Mouse (Mus musculus) gastrocnemius, postnatal 25 days (tissue): ENCODE results near the gene Adgrg5. TPM values are rescaled to one million over a fixed set of nuclear protein-coding genes. Genes with fewer than 3 reads are reported as not detected.

ENCODE experiments used
- DNase-seq: peaks from one replicate; pipeline ENCODE4 v3.0.0; 2022
- total RNA-seq, 2 experiments: library from RNA; stranded (reverse); gene quantifications; 1 replicate in 1 of 2; 2 replicates in 1 of 2; pipeline ENCODE4 v1.2.3; 2021

The Adgrg5 gene
- total RNA-seq, 2 experiments from 2014 or later, result not detected

DNA sequence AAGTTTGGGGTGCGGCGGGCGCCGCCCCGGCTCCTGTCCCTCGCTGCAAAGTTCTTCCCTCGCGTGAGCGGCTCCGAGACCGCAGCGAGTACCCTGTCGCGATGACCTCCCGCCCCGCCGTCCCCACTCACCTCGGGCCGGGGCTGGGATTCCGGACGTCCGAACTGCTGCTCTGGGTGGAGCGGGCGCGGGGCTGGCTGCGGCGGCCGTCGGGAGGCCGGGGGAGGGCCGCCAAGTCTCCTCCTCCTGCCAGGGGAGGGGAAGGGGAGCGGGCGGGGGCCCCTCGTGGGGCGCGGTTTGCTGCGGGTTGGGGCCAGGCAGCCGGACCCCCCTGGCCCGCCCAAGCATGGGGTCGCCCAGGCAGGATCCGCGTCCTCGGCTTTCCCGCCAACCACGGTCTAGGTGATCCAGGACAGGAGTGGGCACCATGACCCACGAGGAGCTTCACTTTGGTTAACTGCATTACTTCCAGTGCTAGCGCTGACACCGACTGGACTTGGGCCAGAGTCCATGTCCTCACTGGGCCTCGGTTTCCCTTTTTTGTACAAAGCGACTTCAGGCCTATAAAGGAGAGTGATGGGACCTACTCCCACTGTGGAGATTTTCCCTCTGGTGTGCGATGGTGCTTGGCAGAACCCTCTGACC, 5.5 kb upstream of the Adgrg5 start, which contains the start of gene Ccdc102a:
Gene Ccdc102a, minus strand, starts transcription at position 248 of the 645 bp plus-strand sequence.
- peak; percentile 73 for DNase-seq

- no peak for DNase-seq
Measured at GRCm38 (mm10) chr8:94919256-94919655, 4.2 kb upstream of the Adgrg5 start.

DNA sequence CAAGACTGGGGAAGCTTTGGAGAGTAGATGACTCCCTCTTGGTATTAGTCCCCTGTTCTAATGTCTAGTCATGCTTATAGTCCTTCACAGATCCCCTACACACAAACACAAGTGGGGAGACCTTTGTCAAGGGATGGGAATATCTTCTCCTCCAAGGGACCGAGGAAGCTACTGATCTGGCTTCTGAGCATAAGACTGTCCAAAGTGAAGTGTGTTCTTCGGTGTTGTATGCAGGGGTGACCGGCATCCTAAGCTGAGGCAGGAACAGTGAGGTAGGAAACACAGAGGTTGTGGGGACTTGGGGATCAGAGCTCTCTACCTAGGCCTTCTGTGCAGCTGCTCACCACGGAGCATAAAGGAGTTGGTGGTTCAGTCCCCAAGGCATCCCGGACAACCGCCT, 1.3 kb upstream of the Adgrg5 start:
- no peak for DNase-seq

DNA sequence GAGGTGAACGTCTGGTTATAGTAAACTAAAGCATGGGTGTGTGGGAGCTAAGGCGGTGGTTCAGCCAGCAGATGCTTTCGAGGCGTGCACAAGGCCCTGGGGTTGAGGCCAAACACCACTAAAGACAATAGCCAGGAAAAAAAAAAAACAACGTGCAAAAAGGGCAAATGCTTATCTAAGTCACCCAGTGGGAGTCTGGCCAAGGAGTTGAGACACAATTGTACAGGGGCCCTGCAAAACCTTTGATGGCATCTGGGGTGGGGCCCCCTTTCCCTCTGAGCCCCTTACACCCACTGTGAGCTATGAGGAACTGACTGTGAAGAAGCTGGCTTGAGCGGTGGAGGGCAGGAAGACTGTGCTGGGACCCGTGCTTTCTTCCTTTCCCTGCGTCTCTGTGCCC, 892 bp upstream of the Adgrg5 start:
- no peak for DNase-seq

- no peak for DNase-seq
Measured at GRCm38 (mm10) chr8:94928227-94928626, 4.7 kb downstream of the Adgrg5 start.

DNA sequence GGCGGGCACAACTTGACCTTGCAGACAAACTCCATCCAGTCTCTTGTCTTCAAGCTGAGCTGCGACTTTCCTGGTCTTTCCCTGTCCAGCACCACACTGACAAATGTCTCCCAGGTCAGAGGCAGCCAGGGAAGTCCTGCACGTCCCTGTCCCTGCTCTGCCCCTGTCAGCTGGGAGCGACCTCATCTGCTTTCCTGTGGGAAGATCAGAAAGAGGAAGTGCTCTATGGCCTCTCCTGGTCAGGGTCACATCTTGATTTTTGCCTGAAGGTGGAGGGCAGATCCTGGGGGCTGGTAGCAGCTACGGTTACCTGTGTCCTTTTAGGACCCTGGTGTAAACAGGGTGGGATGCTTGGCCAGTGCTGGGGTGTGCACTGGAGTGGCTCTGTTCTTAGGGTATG, 10.4 kb downstream of the Adgrg5 start:
- no peak for DNase-seq

GRCm38 (mm10) chr8:94935172-94935571, 11.7 kb downstream of the Adgrg5 start:
- DNase-seq, result no peak

DNA sequence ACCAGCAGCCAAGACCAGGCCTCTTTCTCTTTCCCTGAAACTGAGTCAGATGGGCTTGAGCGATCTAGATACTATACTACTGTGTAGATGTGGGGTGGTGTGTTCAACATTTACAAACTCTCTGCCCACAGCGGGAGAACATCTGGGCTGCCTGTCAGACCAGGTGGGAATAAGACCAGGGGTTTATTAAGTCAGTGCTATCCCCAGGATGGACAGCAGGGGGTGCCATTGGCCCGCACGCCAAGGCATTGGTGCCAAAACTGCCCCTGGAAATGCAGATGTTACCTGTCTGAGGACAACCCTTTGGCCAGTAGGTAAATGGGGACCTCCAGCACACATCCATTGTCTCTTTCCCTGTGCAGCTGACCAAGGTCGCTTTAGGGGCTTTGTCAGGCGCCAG, 19.1 kb downstream of the Adgrg5 start:
- DNase-seq, result no peak

DNA sequence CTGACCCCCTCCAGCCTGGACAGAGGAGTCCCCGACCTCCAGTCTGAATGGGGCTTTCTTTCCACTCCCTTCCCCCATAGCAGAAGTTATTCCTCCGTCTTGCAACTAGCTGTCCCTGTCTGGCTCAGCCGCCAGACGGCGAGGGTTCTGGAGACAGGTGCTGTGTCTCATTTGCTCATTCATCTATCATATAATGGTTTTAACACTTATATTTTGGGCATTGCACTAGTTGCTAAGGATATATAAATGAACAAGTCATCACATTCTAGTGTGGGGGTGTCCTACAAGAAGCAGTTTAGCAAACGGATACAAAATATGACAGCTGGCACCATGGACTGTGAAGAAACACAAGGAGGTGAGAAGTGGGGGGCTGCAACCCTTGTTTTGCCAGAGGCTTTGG, 21.7 kb downstream of the Adgrg5 start:
- DNase-seq, result no peak

DNA sequence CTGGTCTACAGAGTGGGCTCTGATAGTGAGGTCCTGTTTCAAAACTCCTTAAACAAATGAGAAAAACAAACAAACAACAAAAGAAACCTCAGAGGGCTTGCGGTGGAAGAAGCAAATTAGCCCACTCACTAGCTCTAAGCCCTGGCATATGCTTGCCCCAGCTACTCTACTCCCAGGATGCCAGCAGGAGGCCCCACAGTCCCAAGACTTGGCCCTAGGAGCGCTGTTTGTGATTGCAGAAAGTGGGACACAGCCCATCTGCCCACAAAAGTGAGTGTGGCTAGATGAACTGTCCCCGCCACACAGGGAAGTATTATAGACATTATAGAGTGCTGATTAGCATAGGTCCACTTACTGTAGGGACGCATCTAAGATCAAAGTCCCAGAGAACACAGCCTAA, 24.9 kb downstream of the Adgrg5 start:
- DNase-seq, result no peak

DNA sequence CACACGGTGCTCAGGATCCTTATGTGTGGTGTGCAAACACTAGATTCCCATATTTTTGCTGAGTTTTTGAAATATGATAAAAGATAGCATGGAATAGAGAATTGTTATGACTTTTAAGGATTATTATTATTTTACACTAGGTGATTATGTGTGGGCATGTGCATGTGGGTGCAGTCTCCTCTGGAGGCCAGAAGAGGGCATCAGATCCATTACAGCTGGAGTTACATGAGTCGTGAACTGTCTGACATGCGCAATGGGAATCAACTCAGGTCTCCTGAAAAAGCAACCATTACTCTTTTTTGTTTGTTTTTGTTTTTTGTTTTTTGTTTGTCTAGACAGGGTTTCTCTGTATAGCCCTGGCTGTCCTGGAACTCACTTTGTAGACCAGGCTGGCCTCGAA, 25.5 kb downstream of the Adgrg5 start:
- no peak for DNase-seq

- peak; percentile 57 for DNase-seq
Measured at GRCm38 (mm10) chr8:94950046-94950445, 26.6 kb downstream of the Adgrg5 start.

GRCm38 (mm10) chr8:94950458-94950857, 27.0 kb downstream of the Adgrg5 start:
- DNase-seq, result no peak

DNA sequence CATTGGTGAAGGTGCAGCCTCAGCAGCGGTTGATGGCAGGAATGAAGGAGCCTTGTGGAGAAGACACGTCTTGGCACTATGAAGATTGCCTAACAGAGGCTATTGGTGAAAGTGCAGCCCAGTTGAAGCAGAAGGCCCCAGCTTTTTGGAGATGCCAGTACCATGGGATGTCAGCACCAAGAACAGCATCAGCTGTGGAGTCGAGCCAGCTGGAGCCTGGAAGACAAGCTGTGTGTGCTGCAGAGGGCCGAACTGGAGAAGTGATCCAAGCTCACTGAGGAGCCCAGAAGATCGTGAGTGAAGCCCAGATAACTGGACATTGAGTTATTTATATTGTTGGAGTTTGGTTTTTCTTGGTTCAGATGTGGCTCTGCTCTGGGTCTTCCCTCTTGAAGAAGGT, 28.6 kb downstream of the Adgrg5 start:
- no peak for DNase-seq

GRCm38 (mm10) chr8:94953624-94954367, 30.3 kb downstream of the Adgrg5 start:
- no peak for DNase-seq

DNA sequence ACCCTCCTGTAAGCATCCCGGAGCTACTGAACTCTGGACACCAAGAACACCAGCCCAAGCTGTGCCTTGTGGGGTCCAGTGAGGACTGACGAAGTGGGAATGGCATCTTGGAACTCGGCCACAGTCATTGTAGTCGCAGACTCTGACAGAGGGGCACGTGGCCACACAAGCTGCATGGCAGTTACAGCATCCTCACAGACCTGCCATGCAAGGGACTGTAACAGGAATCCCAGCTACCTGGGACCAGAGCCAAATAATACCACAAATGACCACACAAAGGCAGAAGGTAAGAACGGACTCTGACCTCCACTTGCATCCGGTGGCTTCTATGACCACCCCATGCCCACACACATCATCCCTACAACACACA, 30.9 kb downstream of the Adgrg5 start:
- DNase-seq, result no peak

DNA sequence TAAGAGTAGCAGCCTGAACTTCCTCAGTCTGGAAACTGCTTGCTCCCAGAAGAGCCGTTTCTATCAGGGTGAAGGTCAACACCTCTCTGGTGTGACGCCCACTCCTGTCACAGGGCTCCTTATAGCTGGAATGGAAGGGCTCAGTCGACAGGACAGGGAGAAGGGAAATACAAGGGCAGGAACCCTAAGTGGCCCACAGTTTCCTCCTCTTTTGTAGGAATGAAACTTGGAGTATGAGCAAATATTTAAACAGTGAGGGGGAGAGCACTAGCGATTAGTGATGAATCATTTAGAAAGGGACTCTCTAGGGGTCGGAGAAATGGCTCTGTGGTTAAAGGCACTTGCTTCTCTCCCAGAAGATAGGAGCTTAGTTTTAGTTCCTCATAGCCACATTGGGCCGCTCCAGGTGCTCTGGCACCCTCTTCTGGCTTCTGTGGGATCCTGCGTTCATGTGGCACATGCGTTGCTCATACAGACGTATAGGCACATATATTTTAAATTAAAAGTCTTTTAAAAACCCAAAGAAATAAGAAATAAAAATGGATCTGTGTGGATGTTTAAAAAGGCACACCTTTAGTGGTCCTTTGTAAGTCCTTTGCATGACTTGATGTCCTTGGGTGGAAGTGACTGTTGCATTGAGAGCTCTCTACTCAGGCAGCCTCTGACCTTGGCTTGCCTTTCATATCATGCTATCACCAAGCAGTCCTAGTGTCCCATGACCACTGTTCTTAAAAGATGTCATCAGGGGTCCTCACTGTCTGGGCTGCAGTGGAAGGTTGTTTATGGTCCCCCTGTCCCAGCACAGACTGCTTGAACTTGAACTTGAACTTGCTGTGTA, 31.6 kb downstream of the Adgrg5 start:
- no peak for DNase-seq

GRCm38 (mm10) chr8:94956078-94956574, 32.6 kb downstream of the Adgrg5 start:
- DNase-seq, result no peak

GRCm38 (mm10) chr8:94962201-94962600, 38.7 kb downstream of the Adgrg5 start:
- DNase-seq, result no peak

DNA sequence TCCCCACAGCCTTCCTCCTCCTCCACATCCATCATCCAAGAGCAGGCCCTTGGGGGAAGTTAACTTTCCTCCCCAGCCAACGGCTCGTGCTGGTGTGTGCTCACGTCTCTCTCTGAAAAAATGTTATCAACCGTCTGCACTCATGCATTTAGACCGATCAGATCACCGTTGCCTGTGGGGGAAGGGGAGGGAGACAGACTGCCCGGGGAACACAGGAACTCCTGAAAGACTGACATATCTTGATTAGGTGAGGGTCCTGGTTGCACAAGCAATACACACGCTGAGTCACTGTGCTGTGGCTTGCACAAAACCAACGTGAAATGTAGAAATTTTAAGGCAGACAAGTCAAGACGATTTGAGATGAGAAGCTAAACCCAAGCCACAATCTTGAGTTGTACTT, 41.3 kb downstream of the Adgrg5 start:
- no peak for DNase-seq

DNA sequence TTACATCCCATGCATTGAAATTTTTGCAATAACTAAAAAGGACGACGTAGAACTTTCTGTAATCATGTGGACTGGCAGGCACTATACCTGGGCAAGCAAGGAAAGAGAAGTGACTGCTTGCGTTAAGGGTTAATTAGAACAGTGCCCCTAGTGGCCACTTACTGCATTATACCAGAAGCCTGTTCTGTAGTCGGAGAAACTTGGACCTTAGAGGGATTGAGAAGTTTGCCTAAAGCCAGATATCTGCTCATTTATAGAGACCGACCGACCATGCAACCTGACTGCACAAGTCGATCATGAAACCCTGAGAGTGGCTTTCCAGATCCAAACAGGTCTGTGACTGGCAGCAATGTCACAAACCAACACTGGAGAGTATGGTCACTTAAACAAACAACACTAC, 43.1 kb downstream of the Adgrg5 start:
- no peak for DNase-seq

DNA sequence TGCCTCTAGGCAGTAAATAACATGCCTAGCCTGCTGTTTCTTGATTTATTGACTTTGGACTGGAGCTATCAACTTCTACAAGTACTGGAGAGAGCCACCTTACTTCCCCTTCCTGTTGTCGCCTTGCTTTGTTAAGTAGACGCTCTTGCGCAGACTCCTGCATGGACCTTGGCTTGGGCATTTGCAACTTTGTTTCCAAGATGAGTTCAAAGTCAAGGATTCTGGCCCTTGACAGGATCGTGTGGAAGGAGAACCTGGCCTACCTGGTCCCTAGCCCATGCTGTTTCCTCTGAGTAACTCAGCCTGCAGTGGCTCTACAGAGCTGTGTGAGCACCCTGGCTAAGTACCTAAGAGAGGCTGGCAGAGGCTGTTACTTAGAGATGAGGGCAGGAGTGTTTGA, 43.6 kb downstream of the Adgrg5 start:
- no peak for DNase-seq

- DNase-seq, result no peak
Measured at GRCm38 (mm10) chr8:94967554-94967953, 44.1 kb downstream of the Adgrg5 start.
